Mouse (Mus musculus): Measurements from ENCODE around the gene Grid2. TPM values are rescaled to one million over a fixed set of nuclear protein-coding genes. Genes with fewer than 3 reads are reported as not detected.
"Not testable (repeated sequence)": the region's sequence is repeated elsewhere in the genome, so short reads cannot be mapped to it uniquely, and the experiment has no call there.

The Grid2 gene
- under 1 TPM; 0.05 to 0.08 TPM for total RNA-seq (2021)
- long read RNA-seq, experiment 1, result 0 reads
- long read RNA-seq, experiment 2, partial matches to known transcripts, result 0 of 2 reads
- long read RNA-seq, experiment 2, other reads (novel, unspliced or antisense), result 2 of 2 reads

DNA sequence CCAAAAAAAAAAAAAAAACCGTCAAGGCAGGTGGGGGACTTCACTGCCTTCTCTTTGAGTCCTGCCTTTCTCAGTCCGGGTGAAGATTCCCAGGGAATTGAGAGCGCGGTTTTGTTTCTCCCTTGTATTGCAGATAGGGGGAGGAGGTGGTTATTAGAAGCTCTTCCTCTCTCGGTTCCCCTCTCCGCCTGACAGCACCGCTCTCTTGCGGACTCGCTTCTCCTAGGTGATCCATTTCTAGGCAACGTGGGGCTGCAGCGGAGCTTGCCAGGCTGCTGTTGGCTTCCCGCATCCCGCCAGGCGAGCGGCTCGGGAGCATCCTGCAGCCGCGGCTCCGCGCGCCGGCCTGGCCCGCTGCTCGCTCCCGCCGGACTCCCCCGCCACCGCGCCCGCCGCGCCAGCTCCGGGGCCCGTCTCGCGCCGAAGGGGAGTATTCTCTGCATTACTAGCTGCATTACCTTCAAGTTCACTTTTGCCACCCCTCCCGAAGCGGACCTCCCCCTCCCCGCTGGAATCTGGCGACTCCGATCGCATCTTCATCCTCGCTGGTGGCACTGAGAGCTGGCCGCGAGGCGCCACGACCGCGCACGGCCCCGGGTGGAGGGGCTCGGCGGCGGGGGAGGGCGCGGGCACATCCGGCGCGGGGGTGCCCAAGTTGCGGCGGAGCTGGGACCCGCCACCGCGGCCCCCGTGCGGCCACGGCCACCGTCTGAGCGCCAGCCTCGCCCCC, at the start of gene Grid2:
Gene Grid2, plus strand, starts transcription at position 51 of the 730 bp plus-strand sequence.
- DNase-seq, result peak in 1 of 2 experiments; percentile 11
- intact Hi-C loops (cut with DNase I), result no loop called here

DNA sequence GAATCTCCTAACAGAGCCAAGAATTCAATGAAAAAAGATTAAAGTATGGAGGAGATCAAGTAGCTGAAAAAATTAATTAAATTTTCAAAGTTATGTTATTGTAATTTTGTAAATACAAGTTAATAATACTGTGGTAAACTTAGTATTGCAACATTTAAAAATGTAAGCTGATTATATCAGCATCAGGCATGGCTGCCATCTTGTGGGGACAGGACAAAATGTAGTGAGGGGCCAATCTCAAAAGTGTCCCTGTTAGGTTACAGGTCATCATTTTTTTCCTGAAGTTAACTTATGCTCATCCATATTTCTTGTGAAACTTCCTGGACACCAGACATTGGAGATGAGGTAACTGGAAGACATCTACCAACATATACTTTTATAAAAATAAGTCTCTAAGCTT, 4.9 kb upstream of the Grid2 start:
- intact Hi-C loops (cut with DNase I), result no loop called here
- DNase-seq, result no peak

DNA sequence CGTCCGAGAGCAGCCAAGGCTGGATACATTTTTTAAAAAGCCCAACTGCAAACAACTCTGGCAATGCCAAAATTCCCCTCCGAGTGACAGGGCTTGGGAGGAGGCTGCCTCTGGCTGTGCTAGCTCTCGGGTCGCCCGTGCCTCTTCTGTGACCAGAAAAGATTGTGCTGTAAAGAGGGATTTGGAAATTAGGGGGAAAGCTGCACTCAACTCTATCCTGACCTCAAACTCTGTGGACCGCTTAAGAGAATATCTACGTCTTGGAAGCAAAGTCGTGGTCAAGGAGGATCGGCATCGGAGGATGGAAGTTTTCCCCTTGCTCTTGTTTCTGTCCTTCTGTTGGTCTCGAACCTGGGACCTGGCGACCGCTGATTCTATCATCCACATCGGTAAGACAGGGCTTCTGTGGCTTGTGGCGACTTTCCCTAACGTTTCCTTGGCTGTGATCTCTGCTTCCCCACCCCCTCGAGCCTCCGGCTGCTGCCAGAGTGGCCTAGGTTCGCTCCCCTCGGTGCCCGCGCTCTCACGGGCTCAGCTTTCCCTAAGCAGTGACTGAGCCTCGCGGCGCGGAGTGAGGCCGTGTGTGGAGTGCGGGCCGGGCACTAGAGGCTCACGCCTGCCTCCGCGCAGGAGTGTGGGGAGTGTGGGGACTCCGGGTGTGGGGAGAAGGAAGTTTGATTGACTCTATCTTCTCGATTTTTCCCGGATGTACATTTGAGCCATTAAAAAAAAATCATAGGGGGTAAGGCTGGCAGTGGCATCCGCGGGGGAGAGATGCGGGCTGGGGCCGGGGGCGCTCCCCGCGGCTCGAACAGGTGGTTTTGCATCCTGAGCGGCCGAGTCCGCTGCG, 1.1 kb downstream of the Grid2 start:
- intact Hi-C loops (cut with DNase I), result no loop called here
- DNase-seq, result peak in 1 of 2 experiments; percentile 11

DNA sequence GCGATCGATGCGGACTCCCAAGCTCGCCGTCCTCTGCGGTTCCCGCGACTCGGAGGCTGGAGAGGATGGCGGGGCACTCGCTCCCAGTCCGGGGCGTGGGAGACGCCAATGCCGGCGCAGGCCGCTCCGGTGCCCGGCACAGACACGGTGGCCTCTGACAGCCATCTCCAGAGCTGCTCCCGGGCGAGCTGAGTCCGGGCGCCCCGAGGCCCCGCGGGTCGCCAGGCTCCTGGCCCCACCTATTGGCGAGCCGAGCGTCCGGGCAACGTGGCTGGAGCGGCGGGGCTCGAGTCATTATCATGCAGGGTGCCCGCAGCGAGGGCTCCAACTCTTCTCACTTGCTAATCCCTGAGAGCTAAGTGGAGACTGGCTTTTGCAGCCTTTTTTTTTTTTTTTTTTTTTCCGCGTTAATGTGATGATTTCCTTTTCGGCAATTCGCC, 1.8 kb downstream of the Grid2 start:
- intact Hi-C loops (cut with DNase I), result no loop called here
- peak in 1 of 2 experiments; percentile 11 for DNase-seq

DNA sequence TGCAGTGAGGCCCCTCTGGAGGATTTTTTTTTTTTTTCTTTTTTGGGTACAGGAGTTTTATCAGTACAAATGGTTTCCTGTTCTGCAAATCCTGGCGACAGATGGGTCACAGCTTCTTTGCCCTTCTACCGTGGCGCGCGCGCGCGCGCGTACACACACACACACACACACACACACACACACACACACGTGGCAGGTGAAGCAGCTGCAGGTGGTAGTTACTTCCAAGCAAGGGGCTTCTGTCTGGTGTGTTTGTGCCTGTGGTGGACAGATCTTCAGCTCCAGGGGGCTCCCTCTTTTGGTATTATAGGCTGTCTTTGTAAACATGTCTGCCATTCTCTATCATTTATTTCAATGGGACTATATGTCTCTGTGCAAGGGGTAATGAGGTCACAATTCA, 2.2 kb downstream of the Grid2 start:
- no peak for DNase-seq
- intact Hi-C loops (cut with DNase I), result no loop called here

DNA sequence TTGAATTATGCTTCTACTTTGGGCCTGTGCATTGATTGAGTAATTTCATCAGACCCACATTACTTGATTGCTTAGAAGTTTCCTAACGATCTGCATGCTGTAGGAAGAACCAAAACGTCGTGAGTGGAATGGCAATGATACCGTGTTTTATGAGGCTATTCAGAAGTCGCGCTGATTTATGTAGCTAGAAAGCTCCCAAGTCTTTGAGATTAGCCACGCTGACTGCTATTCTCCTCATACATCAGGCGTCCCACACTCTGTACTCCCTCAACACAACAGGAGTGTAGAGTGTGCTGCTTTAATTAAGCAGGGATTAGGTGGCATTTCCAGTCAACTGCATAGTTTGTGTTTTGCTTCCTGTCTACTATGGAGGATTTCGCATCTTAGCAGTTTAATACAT, 4.1 kb downstream of the Grid2 start:
- intact Hi-C loops (cut with DNase I), result no loop called here
- DNase-seq, result no peak

DNA sequence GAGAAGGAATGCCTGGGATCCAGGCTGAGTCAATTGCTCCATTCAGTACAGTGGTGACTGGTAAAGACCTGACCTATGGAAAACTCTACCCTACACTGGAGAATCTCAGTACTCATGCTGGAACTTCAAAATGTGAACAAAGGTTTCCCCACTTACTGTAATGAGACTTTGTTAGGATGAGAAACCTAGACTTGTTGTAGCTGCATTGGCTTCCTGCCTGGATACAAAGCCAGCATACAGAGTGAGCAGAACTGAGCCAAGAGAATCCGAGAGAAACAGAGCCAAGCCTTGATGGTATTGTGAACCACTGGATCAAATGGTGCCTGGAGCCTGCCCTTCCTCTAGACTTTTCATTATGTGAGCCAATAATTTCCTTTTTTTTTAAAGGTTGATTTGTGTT, 28.7 kb downstream of the Grid2 start:
- intact Hi-C loops (cut with DNase I), result no loop called here
- DNase-seq, result no peak

DNA sequence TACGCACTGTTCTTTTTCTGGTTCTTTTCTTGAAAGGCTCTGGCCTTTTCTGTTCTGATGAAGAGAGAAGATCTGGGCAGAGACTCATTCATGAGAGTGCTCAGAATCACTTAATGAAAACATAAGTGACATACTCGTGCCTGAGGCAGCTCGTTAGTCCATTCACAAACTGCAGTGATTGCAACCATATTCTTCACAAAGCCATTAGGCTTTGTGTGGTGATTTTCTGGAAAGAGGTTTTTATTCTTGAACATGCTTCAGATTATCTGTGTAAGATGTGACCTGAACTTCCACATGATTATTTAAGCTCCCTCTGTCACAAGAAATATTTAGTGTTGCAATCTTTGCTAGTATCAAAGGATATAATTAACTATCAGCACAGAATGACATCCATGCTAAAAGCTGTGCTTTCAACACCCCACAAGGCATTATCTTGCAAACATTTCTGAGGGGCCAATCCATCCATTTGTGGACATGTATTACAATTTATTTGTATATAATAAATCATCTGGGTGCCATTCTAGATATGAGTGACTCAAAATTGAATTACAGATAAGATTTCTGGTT, 86.8 kb downstream of the Grid2 start:
- no peak for DNase-seq
- intact Hi-C loops (cut with DNase I), result no loop called here

DNA sequence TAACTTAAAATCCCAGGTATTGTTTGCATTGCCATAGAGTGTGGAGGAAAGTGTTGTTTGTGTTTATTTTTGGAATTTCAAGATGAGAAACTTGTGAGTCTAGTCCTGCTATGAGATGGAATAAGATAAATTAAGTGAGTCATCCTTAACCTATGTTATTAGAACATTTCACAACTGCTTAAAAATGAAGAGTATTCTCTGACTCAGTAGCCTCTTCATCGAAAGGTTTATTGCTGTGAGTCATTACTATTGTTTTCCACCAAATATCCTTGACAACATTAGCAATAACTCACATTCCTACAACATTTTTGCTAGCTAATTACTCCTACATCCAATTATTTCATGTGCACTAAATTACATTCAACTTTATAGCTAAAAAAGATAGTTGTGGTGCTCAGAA, 91.3 kb downstream of the Grid2 start:
- intact Hi-C loops (cut with DNase I), result no loop called here
- DNase-seq, result no peak

DNA sequence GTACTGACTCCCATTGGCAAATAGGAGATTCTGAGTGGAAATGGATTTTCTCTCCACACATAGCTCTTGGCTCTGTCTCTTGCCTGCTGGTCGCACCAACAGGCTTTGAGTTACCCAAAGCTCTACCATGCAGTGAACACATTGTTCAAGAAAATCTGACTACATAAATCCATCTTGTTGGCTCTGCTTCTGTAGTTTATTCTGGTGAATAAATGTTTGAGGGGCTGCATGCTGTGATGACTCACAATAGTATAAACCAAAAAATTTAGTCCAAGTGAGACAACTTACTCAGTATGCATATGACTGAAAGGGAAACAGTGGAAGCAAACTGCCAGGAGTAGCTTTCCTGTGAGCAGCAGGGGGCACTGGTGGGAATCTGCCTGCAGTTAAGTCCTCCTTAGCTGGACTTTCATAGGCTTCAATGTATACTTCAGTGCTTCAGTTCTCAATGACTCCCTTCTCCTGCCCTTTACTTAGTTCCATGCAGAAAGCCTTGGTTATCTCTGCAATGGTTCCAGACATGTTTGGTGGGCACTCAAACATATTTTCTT, 125.5 kb downstream of the Grid2 start:
- intact Hi-C loops (cut with DNase I), result no loop called here
- no peak for DNase-seq

DNA sequence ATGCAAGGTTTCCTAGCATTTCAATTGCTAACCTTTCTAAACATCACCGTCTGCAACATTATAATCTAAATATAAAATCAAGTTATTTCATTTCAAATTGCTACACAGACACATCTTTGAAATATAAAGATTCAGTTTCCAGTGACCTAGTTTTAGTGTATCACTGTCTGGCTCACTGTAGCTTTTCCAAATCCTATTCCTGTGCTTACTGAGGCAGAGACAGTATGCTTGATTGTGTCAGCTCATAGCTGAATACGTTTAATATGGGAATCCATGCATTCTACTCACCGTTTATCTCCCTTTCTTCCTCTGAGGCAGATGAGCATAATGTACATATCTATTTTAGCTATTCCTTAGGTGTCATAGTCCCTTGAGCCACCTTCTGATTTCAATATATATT, 146.0 kb downstream of the Grid2 start:
- intact Hi-C loops (cut with DNase I), result no loop called here
- DNase-seq, result no peak

DNA sequence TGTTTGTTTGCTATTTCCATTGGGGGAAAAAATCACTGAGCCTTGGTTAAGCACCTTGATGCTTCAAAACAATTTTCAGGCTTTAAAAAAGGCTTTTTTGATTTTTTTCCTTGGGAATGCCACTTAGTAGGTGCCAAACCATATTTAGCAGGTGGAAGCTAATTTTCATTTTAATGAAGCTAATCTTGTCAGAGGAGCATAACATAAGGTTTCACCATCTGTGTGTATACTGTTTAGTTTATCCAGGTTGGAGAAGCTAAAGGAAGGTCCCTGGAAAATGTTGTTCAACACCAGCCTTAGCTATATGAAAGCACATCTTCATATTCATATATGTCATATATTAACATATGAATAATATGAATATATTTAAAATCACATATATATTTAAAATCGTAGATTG, 161.9 kb downstream of the Grid2 start:
- no peak for DNase-seq

DNA sequence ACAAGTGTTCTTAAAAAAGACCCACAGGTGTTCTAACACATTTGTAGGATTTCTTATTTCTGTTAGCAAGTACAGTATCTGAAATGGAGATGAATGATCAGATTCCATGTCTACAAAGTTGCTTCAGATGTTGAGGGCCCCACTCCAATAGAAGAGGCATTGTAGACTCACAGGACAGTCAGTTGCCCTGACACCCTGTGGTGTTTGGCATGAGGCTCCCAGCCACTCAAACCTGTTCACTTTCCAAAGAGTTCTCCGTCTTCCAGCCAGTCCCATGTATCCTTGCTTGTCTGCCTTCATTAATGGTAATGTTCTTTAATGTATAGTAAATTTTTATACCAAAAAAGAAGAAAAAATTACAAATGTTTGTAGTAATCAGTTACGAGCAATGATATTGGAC, 177.1 kb downstream of the Grid2 start:
- intact Hi-C loops (cut with DNase I), result no loop called here
- DNase-seq, result no peak

More for the DNA sequence above, 161.9 kb downstream of the Grid2 start:
- intact Hi-C loops (cut with DNase I), result no loop called here

DNA sequence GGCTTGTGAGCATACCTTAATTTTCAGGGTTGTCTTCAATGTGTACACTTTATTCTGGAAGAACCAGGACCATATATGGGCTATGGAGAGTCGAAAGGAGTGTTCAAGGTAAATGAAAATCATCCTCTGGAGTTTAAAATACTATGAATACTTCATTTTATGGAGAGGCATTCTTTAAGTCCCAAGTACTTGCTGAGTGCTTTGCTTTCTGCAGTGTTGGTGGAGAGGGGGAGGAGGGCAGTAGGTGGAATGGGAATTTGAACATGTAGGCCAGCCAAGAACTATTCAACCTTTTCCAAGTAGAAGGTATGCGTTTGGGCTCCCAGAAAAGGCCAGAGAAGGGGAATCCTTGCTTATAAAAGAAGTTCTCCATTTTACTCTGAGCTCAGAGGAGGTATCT, 192.5 kb downstream of the Grid2 start:
- DNase-seq, result no peak
- intact Hi-C loops (cut with DNase I), result no loop called here

DNA sequence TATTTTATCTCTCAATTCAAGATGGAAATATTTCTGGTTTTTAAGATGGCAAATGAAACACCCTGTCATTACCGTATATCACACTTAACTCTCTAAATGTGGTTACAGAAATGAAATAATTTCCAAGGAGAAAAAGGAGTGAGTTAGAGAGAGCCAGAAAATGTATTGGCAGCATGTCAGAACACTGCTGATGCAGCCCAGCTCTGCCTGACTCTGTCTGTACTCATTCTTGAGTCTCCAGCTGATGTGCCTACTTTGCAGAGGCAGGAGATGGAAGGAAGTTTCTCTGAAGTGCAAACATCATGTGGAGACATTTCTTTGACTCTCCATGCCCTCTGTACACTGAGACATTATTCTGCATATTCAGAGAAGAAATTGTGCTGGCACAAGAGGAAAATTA, 226.5 kb downstream of the Grid2 start:
- no peak for DNase-seq
- intact Hi-C loops (cut with DNase I), result no loop called here

DNA sequence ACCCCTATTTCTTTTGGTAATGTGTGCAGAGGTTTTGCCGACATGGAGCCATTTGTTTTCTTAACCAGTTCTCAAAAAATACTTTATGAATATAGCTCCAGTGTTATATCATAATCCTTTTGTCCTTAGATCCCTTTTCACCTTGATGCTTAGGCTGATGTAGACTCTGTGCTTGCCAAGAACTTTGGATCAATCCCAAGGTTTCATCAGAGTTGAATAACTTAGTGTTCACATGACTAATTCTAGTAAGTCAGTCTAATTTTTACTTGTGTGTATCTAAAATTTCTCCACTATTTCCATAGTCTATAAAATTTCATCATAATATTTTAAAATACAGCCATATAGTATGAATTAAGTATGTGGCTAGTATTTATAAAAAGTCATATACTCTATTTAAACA, 259.3 kb downstream of the Grid2 start:
- intact Hi-C loops (cut with DNase I), result no loop called here
- DNase-seq, result no peak

DNA sequence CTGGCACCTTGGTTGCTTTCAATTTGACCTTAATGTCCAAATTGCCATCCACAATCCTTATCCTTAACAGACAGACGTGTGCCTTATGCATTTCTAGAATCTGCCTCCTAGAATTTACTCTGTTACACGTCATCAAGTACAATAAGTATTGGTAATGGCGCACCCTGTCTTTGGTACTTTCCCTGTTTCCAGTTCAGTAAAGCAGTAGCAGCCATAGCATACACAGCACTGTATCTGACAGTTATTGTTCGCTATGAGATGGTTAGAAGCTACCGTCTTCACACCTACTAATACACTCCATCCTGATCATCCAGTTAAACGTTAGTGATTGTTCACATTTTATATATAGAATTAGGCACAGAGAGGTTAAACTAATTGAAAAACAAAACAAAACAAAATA, 260.3 kb downstream of the Grid2 start:
- DNase-seq, result no peak
- intact Hi-C loops (cut with DNase I), result no loop called here

DNA sequence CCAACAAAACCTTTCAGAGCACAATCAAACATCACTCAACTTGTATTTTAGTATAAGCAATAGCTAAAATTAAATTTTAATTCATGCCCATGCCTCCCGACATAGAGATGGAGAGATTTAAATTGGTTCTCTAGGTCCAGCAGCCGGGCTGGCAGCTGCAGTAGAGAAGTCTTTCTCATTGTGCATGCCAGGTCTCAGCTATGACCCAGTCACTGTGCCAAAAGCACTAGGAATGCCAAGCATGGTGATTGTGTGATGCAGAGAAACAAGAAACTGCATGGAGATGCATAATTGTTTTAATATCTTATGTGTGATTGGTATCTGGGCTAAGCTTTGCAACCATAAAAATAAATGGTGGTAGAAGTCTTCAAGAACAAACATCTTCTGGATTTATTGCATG, 276.1 kb downstream of the Grid2 start:
- DNase-seq, result no peak
- intact Hi-C loops (cut with DNase I), result no loop called here

DNA sequence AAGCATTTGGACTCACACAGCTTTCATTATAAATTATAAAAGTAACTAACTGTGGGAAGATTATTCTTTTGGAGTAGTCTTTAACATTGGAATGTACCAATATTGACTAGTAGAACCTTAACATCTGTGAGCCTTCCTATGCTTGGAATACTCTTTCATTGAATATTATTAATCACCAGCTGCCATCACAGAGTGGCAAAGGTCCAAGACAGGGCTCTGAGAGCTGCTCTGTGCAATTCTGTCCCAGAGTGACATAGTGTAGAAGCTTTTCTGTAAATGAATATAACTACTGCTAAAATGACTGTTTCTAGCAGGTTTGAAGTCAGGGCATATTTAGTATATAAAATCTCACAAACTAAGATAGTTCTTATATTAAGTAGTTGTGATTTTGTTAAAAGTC, 277.2 kb downstream of the Grid2 start:
- DNase-seq, result no peak

DNA sequence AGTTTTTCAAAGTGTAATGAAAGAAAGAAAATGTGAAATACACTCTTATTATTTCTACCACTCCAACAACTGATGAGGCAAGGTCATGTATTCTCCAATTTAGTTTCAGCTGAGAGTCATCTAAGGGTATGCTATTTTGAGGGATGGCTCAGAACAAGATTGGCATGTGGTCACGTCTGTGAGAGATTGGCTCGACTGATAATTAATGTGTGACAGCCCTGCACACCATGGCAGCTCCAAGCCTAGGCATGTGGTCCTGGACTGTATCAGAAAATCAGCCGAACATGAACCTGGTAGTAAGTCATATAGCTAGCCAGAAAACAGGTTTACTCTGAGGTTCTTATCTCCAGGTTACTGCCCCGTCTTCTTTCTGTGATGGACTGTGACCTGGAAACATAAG, 292.1 kb downstream of the Grid2 start:
- intact Hi-C loops (cut with DNase I), result no loop called here

More for the DNA sequence above, 277.2 kb downstream of the Grid2 start:
- intact Hi-C loops (cut with DNase I), result no loop called here

DNA sequence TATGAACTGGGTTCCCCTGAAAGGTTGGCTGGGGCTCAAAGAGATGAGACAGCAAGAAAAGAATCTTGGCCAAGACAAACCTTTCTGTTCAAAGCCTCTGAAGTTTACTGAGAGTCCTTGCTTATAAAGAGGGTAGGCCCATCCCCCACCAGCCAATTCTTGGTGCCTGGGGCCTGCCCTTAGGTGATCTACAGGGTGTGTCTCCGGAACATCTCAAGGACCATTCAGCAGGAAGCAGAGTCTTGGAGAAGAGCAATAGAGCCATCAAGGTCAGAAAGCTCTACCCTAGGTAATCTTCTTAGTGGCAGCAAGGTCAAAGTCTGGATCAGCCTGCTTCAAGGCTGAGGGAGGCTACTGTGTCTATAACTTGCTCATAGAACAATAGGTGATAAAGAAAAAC, 313.1 kb downstream of the Grid2 start:
- DNase-seq; intact Hi-C loops (cut with DNase I): not testable (repeated sequence)

More for the DNA sequence above, 292.1 kb downstream of the Grid2 start:
- no peak for DNase-seq

All from gastrocnemius, postnatal 36 days (tissue).